Mouse (Mus musculus) intestine, embryonic 14.5 days (tissue): ENCODE data around the gene Fam189b. TPM values are rescaled to one million over a fixed set of nuclear protein-coding genes. Genes with fewer than 3 reads are reported as not detected.

Experiments
- ATAC-seq: fragments of 200-750 bp; cut with Nextera tagmentation; replicated peaks from 2 replicates; pipeline ENCODE4 v1.8.0; 2017; ENCODE audit warnings: low read depth, moderate number of reproducible peaks, moderate TSS enrichment, moderate library complexity; ENCODE audit not compliant: low FRiP score, low TSS enrichment
- DNase-seq: peaks from one replicate; pipeline ENCODE4 v3.0.0-alpha.2; 2018; ENCODE audit warnings: low spot score
- H3K27ac ChIP-seq: fragments of 300-500 bp; sonication (generic); 2 replicates; pipeline ENCODE4 v1.5.1; 2014; ENCODE audit warnings: low read depth, mild to moderate bottlenecking, control low read depth
- H3K27me3 ChIP-seq: fragments of 300-500 bp; sonication (generic); replicated peaks from 2 replicates; pipeline ENCODE4 v1.6.1; 2014; ENCODE audit warnings: low read length, control low read depth; ENCODE audit not compliant: control insufficient read depth, insufficient read depth
- H3K36me3 ChIP-seq: fragments of 300-500 bp; sonication (generic); 2 replicates; pipeline ENCODE4 v1.6.1; 2014; ENCODE audit warnings: low read length, control low read depth; ENCODE audit not compliant: control insufficient read depth, insufficient read depth
- H3K4me1 ChIP-seq: fragments of 300-500 bp; sonication (generic); replicated peaks from 2 replicates; pipeline ENCODE4 v1.6.1; 2014; ENCODE audit warnings: low read length, control low read depth, mixed read lengths; ENCODE audit not compliant: control insufficient read depth, insufficient read depth
- H3K4me2 ChIP-seq: fragments of 300-500 bp; sonication (generic); 2 replicates; pipeline ENCODE4 v1.6.1; 2014; ENCODE audit warnings: low read length
- H3K4me3 ChIP-seq: fragments of 300-500 bp; sonication (generic); 2 replicates; pipeline ENCODE4 v1.5.1; 2014; ENCODE audit warnings: low read depth, low read length, control low read depth, mixed read lengths
- H3K9ac ChIP-seq: fragments of 300-500 bp; sonication (generic); 2 replicates; pipeline ENCODE4 v1.6.1; 2014; ENCODE audit warnings: mild to moderate bottlenecking, low read length
- H3K9me3 ChIP-seq: fragments of 300-500 bp; sonication (generic); 2 replicates; pipeline ENCODE4 v1.6.1; 2016; ENCODE audit warnings: low read length, control low read depth; ENCODE audit not compliant: control insufficient read depth
- WGBS: fragments of 180-500 bp; shearing (Covaris S2); extraction: QIAGEN DNeasy Blood & Tissue Kit; methylation state at CpG from one replicate; pipeline ENCODE4 v1.1.7; 2014; 5-methylcytosine and 5-hydroxymethylcytosine counted together
- polyA plus RNA-seq: library from polyadenylated mRNA; unstranded; fragments of >200 nt; fragmentation: Nextera tagmentation; extraction: Ambion mirVana; gene quantifications from 2 replicates; pipeline ENCODE4 v1.2.1, GENCODE M21; 2014

Fam189b gene
- polyA plus RNA-seq, 1 experiment from 2014 or later = 29.3 TPM

GRCm38 (mm10) chr3:89231345-89231744, 48.4 kb downstream of the Fam189b start:
- 0 out of 2 replicates have a peak, but pooled peaks cover 4% of the 10 kb centered on the region for H3K27me3 ChIP-seq
- peaks cover 19% of the 10 kb centered on the region for H3K4me1 ChIP-seq
- no peak for DNase-seq
- no peak for ATAC-seq
- no peaks in the 10 kb centered on the region for H3K36me3 ChIP-seq
- no peak overlapping the region for H3K27ac ChIP-seq
- no peaks in the 10 kb centered on the region for H3K9me3 ChIP-seq
- no peak overlapping the region for H3K9ac ChIP-seq
- H3K4me3 ChIP-seq = no peak overlapping the region
- H3K4me2 ChIP-seq = no peak overlapping the region
- 59% methylated on average over 7 of the region's 7 CpGs for WGBS

- 0 out of 2 replicates have a peak, but pooled peaks cover 4% of the 10 kb centered on the region for H3K27me3 ChIP-seq
- WGBS = 77% methylated on average over 16 of the region's 16 CpGs
- no peak overlapping the region for H3K4me2 ChIP-seq
- H3K9ac ChIP-seq = no peak overlapping the region
- DNase-seq = no peak
- H3K36me3 ChIP-seq = no peaks in the 10 kb centered on the region
- H3K9me3 ChIP-seq = no peaks in the 10 kb centered on the region
- H3K4me3 ChIP-seq = no peak overlapping the region
- peaks cover 14% of the 10 kb centered on the region for H3K4me1 ChIP-seq
- no peak for ATAC-seq
- H3K27ac ChIP-seq = no peak overlapping the region
These were observed 48.9 kb downstream of the Fam189b start for GRCm38 (mm10) chr3:89231772-89232275.

- Histone ChIP-seq H3K27ac (no peak overlapping the region), H3K9me3 (no peaks in the 10 kb centered on the region), H3K9ac (no peak overlapping the region), H3K4me1 (peaks cover 11% of the 10 kb centered on the region; the same call in 1 of the 2 replicates), H3K27me3 (0 out of 2 replicates have a peak, but pooled peaks cover 4% of the 10 kb centered on the region), H3K36me3 (no peaks in the 10 kb centered on the region), H3K4me3 (no peak overlapping the region), H3K4me2 (no peak overlapping the region)
- 64% methylated on average over 6 of the region's 6 CpGs for WGBS
- DNase-seq = no peak
- ATAC-seq = no peak
These were observed 49.7 kb downstream of the Fam189b start for GRCm38 (mm10) chr3:89232614-89233013.

GRCm38 (mm10) chr3:89233562-89234110, 50.7 kb downstream of the Fam189b start:
- Histone ChIP-seq H3K36me3 (no peaks in the 10 kb centered on the region), H3K9me3 (no peaks in the 10 kb centered on the region), H3K27ac (no peak overlapping the region), H3K27me3 (0 out of 2 replicates have a peak, but pooled peaks cover 4% of the 10 kb centered on the region), H3K4me1 (0 out of 2 replicates have a peak, but pooled peaks cover 3% of the 10 kb centered on the region), H3K4me3 (no peak overlapping the region), H3K9ac (no peak overlapping the region), H3K4me2 (no peak overlapping the region)
- ATAC-seq (no peak), DNase-seq (no peak)
- WGBS = 66% methylated on average over 14 of the region's 14 CpGs

GRCm38 (mm10) chr3:89236516-89236915, 53.6 kb downstream of the Fam189b start:
- H3K4me2 ChIP-seq = no peak overlapping the region
- no peaks in the 10 kb centered on the region for H3K4me1 ChIP-seq
- H3K27me3 ChIP-seq = no peaks in the 10 kb centered on the region
- H3K9me3 ChIP-seq = no peaks in the 10 kb centered on the region
- ATAC-seq = no peak
- no peak overlapping the region for H3K4me3 ChIP-seq
- no peaks in the 10 kb centered on the region for H3K36me3 ChIP-seq
- 87% methylated on average over 10 of the region's 10 CpGs for WGBS
- DNase-seq = no peak
- H3K9ac ChIP-seq = no peak overlapping the region
- H3K27ac ChIP-seq = no peak overlapping the region

- no peak overlapping the region for H3K4me2 ChIP-seq
- H3K27me3 ChIP-seq = no peaks in the 10 kb centered on the region
- H3K27ac ChIP-seq = no peak overlapping the region
- no peak overlapping the region for H3K9ac ChIP-seq
- no peak overlapping the region for H3K4me3 ChIP-seq
- H3K4me1 ChIP-seq = no peaks in the 10 kb centered on the region
- no peaks in the 10 kb centered on the region for H3K36me3 ChIP-seq
- no peaks in the 10 kb centered on the region for H3K9me3 ChIP-seq
- 93% methylated on average over 21 of the region's 21 CpGs for WGBS
- ATAC-seq = no peak
- DNase-seq = no peak
These were observed 54.7 kb downstream of the Fam189b start for GRCm38 (mm10) chr3:89237682-89238081.

- 69% methylated on average over 10 of the region's 12 CpGs for WGBS
- no peaks in the 10 kb centered on the region for H3K27me3 ChIP-seq
- ATAC-seq (no peak), DNase-seq (no peak)
- no peaks in the 10 kb centered on the region for H3K9me3 ChIP-seq
- H3K36me3 ChIP-seq = no peaks in the 10 kb centered on the region
- H3K27ac ChIP-seq = no peak overlapping the region
- no peak overlapping the region for H3K4me3 ChIP-seq
- no peak overlapping the region for H3K9ac ChIP-seq
- H3K4me2 ChIP-seq = no peak overlapping the region
- no peaks in the 10 kb centered on the region for H3K4me1 ChIP-seq
These were observed 55.6 kb downstream of the Fam189b start for GRCm38 (mm10) chr3:89238494-89238893.
